Comparison of ENCODE assay signal across 29 mouse cellular contexts in the genomic region with DNA sequence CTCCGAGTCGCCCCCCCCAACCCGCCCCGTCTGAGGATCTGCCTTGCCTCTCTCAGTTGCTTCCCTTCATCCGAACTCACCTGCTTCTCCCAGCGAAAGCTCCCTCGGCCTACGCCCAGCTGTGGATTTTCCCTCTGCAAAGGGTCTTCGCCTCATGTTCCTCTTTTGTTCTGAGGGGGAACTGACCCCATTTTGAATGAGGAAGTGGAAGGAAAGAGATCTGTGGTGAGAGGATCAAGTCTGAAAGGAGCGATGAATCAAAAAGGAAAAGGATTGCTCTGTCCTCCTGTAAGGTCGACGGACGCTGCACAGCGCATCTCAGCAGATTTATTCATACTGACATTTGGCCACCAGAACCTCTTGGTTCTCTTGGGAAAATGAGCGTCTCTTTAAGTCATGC. TPM values are rescaled to one million over a fixed set of nuclear protein-coding genes. Genes with fewer than 3 reads are reported as not detected.
DNase-seq lines count a peak whose midpoint lies in the region; ATAC-seq and TF ChIP-seq lines count a peak whose summit lies in the region.
"Had no signal": no experiment of that assay in that cellular context is flagged by ENCODE, and none has a peak within 500 bp of the region (broad histone marks: within the 10 kb centered on the region; RNA-seq: fewer than 3 reads in every experiment).

No protein-coding gene starts in this region.

- intact Hi-C loops in heart, postnatal 10 days (cut with DNase I), result no loop called here

- peak; percentile 24 for DNase-seq in cerebellum, adult 9-10 months
- no peak for DNase-seq in cerebellum, adult 2 months
- DNase-seq in MEL (ENCODE audit: low read depth, low spot score), result peak; percentile 19
- DNase-seq in adrenal gland, adult 18-20 months (ENCODE audit: low spot score in 2 of 2), result no peak
- no peak for DNase-seq in adrenal gland, postnatal 25 days
- no peak for DNase-seq in heart, postnatal 10 days
- DNase-seq: adrenal gland, adult 2 months; adrenal gland, postnatal 14 days; B cell, adult 2 months; cerebellum, adult 11-12 months; cerebellum, postnatal 10 days; forebrain, postnatal 0 days; gastrocnemius, adult 2 months; gastrocnemius, postnatal 14 days; heart, adult 18-20 months; heart, postnatal 14 days; heart, postnatal 4 days had no signal

- no peak for TF ChIP-seq EP300 in MEL (IDR thresholded peaks at IDR 0.05; ENCODE audit: low read depth in 1 of 2, low read length in 2 of 2)

- H3K9ac ChIP-seq in MEL (ENCODE audit: control insufficient read depth, low read depth, low read length, poor library complexity, severe bottlenecking), result no peak overlapping the region
- H3K9ac ChIP-seq: embryonic facial prominence, embryonic 12.5 days; embryonic facial prominence, embryonic 15.5 days; forebrain, postnatal 0 days; heart, embryonic 12.5 days; heart, embryonic 15.5 days; hindbrain, embryonic 12.5 days; hindbrain, embryonic 15.5 days had no signal

- TF ChIP-seq POLR2A in cerebellum, adult 2 months (IDR thresholded peaks at IDR 0.05; ENCODE audit: borderline replicate concordance, insufficient read depth, low read length), result no peak
- no peak for TF ChIP-seq POLR2A in MEL (IDR thresholded peaks at IDR 0.05; ENCODE audit: control insufficient read depth in 1 of 2, insufficient read depth in 1 of 2, low read depth in 1 of 2, low read length in 2 of 2, poor library complexity in 1 of 2)

- WGBS in cerebellum, adult 2 months, result 85% methylated on average over 15 of the region's 15 CpGs

- H3K4me3 ChIP-seq in cerebellum, adult 2 months (replicated peaks; ENCODE audit: insufficient read depth, low read depth, low read length), result no peak overlapping the region
- H3K4me3 ChIP-seq in MEL (ENCODE audit: control insufficient read depth in 1 of 2, insufficient read depth in 1 of 2, low read depth in 2 of 2, low read length in 2 of 2), result no peak overlapping the region
- H3K4me3 ChIP-seq: embryonic facial prominence, embryonic 12.5 days; embryonic facial prominence, embryonic 15.5 days; gastrocnemius, adult 2 months; heart, embryonic 12.5 days; heart, embryonic 15.5 days; hindbrain, embryonic 12.5 days; hindbrain, embryonic 15.5 days had no signal

- H3K27ac ChIP-seq in cerebellum, adult 2 months (ENCODE audit: insufficient read depth, low read length), result no peak overlapping the region
- no peak overlapping the region for H3K27ac ChIP-seq in MEL (ENCODE audit: control insufficient read depth, low read depth, low read length)
- H3K27ac ChIP-seq: embryonic facial prominence, embryonic 12.5 days; embryonic facial prominence, embryonic 15.5 days; gastrocnemius, adult 2 months; heart, embryonic 15.5 days; hindbrain, embryonic 12.5 days; hindbrain, embryonic 15.5 days had no signal

- H3K36me3 ChIP-seq in MEL (ENCODE audit: control insufficient read depth in 1 of 2, insufficient read depth in 2 of 2, low read length in 2 of 2), result peaks cover 0 to 4% of the 10 kb centered on the region in 2 experiments; a peak in 1 of 4 replicates
- H3K36me3 ChIP-seq: embryonic facial prominence, embryonic 12.5 days; embryonic facial prominence, embryonic 15.5 days; heart, embryonic 12.5 days; heart, embryonic 15.5 days; hindbrain, embryonic 12.5 days; hindbrain, embryonic 15.5 days had no signal

- H3K79me2 ChIP-seq in MEL (ENCODE audit: control insufficient read depth, insufficient read depth, low read length, poor library complexity), result no peaks in the 10 kb centered on the region

- no peak for TF ChIP-seq CTCF in cerebellum, adult 2 months (IDR thresholded peaks at IDR 0.05; ENCODE audit: borderline replicate concordance, insufficient read depth, low read depth, low read length)
- no peak for TF ChIP-seq CTCF in MEL (IDR thresholded peaks at IDR 0.05 in 2 of 3, conservative IDR thresholded peaks at IDR 0.05 in 1 of 3; ENCODE audit: control insufficient read depth in 1 of 3, insufficient read depth in 1 of 3, low read depth in 2 of 3, low read length in 3 of 3, poor library complexity in 1 of 3, severe bottlenecking in 1 of 3)

- ATAC-seq in hematopoietic stem cell, adult 5-6 weeks (replicated peaks in 1 of 2; ENCODE audit: insufficient read depth in 1 of 2, low FRiP score in 2 of 2, low TSS enrichment in 1 of 2, low read depth in 1 of 2, poor library complexity in 2 of 2, severe bottlenecking in 2 of 2), result peak; percentile 38 to 50; a peak in 2 of 4 replicates
- ATAC-seq: forebrain, embryonic 14.5 days; forebrain, postnatal 0 days; intestine, postnatal 0 days; Patski had no signal

- H3K4me1 ChIP-seq in cerebellum, adult 2 months (ENCODE audit: control insufficient read depth, insufficient read depth, low read length), result peaks cover 12% of the 10 kb centered on the region; the same call in 1 of the 2 replicates
- H3K4me1 ChIP-seq in MEL (ENCODE audit: control insufficient read depth in 1 of 2, insufficient read depth in 2 of 2, low read length in 2 of 2), result peaks cover 0 to 7% of the 10 kb centered on the region in 2 experiments; a peak in 2 of 4 replicates
- H3K4me1 ChIP-seq: embryonic facial prominence, embryonic 12.5 days had no signal

- H3K27me3 ChIP-seq in cerebellum, adult 2 months (ENCODE audit: control insufficient read depth, insufficient read depth, low read length), result no peaks in the 10 kb centered on the region
- peaks cover 5 to 11% of the 10 kb centered on the region in 2 experiments for H3K27me3 ChIP-seq in MEL (ENCODE audit: control insufficient read depth in 1 of 2, insufficient read depth in 2 of 2, low read length in 2 of 2)

- no peak for TF ChIP-seq RAD21 in MEL (IDR thresholded peaks at IDR 0.05; ENCODE audit: low read depth, low read length)

- no peaks in the 10 kb centered on the region for H3K9me3 ChIP-seq in MEL (replicated peaks; ENCODE audit: insufficient read depth, low read length)
- H3K9me3 ChIP-seq: embryonic facial prominence, embryonic 12.5 days; embryonic facial prominence, embryonic 15.5 days; heart, embryonic 12.5 days; heart, embryonic 15.5 days; hindbrain, embryonic 12.5 days; hindbrain, embryonic 15.5 days had no signal

TF ChIP-seq in MEL, 35 proteins besides CTCF, POLR2A, EP300 and RAD21 (continues in another document):
- TF ChIP-seq MAX (IDR thresholded peaks at IDR 0.05; ENCODE audit: low read length), result no peak
- no peak for TF ChIP-seq TCF12 (IDR thresholded peaks at IDR 0.05; ENCODE audit: low read depth, low read length)
- no peak for TF ChIP-seq MEF2A (IDR thresholded peaks at IDR 0.05; ENCODE audit: extremely low read depth, insufficient replicate concordance, low read depth, low read length, poor library complexity, severe bottlenecking)
- TF ChIP-seq TBP (IDR thresholded peaks at IDR 0.05; ENCODE audit: low read depth, low read length), result no peak
- no peak for TF ChIP-seq HCFC1 (IDR thresholded peaks at IDR 0.05; ENCODE audit: low read depth, low read length)
- no peak for TF ChIP-seq RCOR1 (IDR thresholded peaks at IDR 0.05; ENCODE audit: low read depth, low read length)
- TF ChIP-seq MAFK (IDR thresholded peaks at IDR 0.05; ENCODE audit: borderline replicate concordance, low read depth, low read length), result no peak
- TF ChIP-seq GATA1 (IDR thresholded peaks at IDR 0.05; ENCODE audit: low read depth, low read length), result no peak
- TF ChIP-seq POLR2AphosphoS5 (IDR thresholded peaks at IDR 0.05; ENCODE audit: borderline replicate concordance, low read depth, low read length), result no peak
- no peak for TF ChIP-seq ZKSCAN1 (IDR thresholded peaks at IDR 0.05; ENCODE audit: low read depth, low read length)
- TF ChIP-seq TAL1 (IDR thresholded peaks at IDR 0.05; ENCODE audit: low read length), result no peak
- TF ChIP-seq NELFE (IDR thresholded peaks at IDR 0.05; ENCODE audit: low read depth, low read length), result no peak
- no peak for TF ChIP-seq BHLHE40 (IDR thresholded peaks at IDR 0.05; ENCODE audit: borderline replicate concordance, low read depth, low read length)
- TF ChIP-seq CHD1 (IDR thresholded peaks at IDR 0.05; ENCODE audit: low read depth, low read length), result no peak
- TF ChIP-seq MAZ (IDR thresholded peaks at IDR 0.05; ENCODE audit: low read depth, low read length), result no peak

RNA-seq across cellular contexts. Expression of gene Kcnj10, which starts 5.2 kb away (rescaled TPM):
- 141 and 174 TPM in 2 replicates for polyA plus RNA-seq in cerebellum, adult 2 months (2012; rRNA removed)
- total RNA-seq in MEL (2012; rRNA removed), result 0.03 and 0.04 TPM in 2 replicates
- under 1 TPM in 1 of 2 experiments, not detected in 1; 0.72 TPM for polyA plus RNA-seq in MEL (2012; ENCODE audit: insufficient read depth in 1 of 2, insufficient read length in 2 of 2, low read depth in 1 of 2, low replicate concordance in 2 of 2, missing spikeins in 1 of 2)
- total RNA-seq in hematopoietic stem cell, adult 5-6 weeks (2017), result 0.38 TPM in 1 of 2 replicates, not detected in the other
- 1 to 10 TPM; 1.3 to 1.5 TPM for total RNA-seq in adrenal gland, adult 18-20 months (2021)
- total RNA-seq in adrenal gland, postnatal 25 days (2021), result 0.39 and 0.48 TPM in 2 replicates
- total RNA-seq in heart, postnatal 10 days (2021), result under 1 TPM; 0.05 to 0.19 TPM
- polyA plus RNA-seq: heart, embryonic 12.5 days had no signal

RNA-seq across cellular contexts. Expression of gene Kcnj9, which starts 6.7 kb away (rescaled TPM):
- polyA plus RNA-seq in cerebellum, adult 2 months (2012; rRNA removed), result 116 and 130 TPM in 2 replicates
- total RNA-seq in MEL (2012; rRNA removed), result not detected in 2 replicates
- under 1 TPM in 1 of 2 experiments, not detected in 1; 0.08 TPM for polyA plus RNA-seq in MEL (2012; ENCODE audit: insufficient read depth in 1 of 2, insufficient read length in 2 of 2, low read depth in 1 of 2, low replicate concordance in 2 of 2, missing spikeins in 1 of 2)
- not detected in 2 replicates for total RNA-seq in hematopoietic stem cell, adult 5-6 weeks (2017)
- total RNA-seq in adrenal gland, adult 18-20 months (2021), result under 1 TPM in 1 of 2 experiments, not detected in 1; 0.22 TPM
- 0.18 TPM in 1 of 2 replicates, not detected in the other for total RNA-seq in adrenal gland, postnatal 25 days (2021)
- total RNA-seq in heart, postnatal 10 days (2021), result not detected
- total RNA-seq: gastrocnemius, adult 2 months; gastrocnemius, postnatal 14 days; gastrocnemius, postnatal 4 days; heart, adult 18-20 months; heart, postnatal 14 days; heart, postnatal 4 days had no signal
- polyA plus RNA-seq: heart, embryonic 12.5 days; heart, embryonic 15.5 days; intestine, embryonic 14.5 days had no signal

RNA-seq across cellular contexts. Expression of gene Atp1a2, which starts 37.9 kb away (rescaled TPM):
- 535 and 584 TPM in 2 replicates for polyA plus RNA-seq in cerebellum, adult 2 months (2012; rRNA removed)
- 0.10 TPM in 1 of 2 replicates, not detected in the other for total RNA-seq in MEL (2012; rRNA removed)
- polyA plus RNA-seq in MEL (2012; ENCODE audit: insufficient read depth in 1 of 2, insufficient read length in 2 of 2, low read depth in 1 of 2, low replicate concordance in 2 of 2, missing spikeins in 1 of 2), result under 1 TPM in 1 of 2 experiments, not detected in 1; 0.04 TPM
- not detected in 2 replicates for total RNA-seq in hematopoietic stem cell, adult 5-6 weeks (2017)
- 100 to 1,000 TPM; 128 to 221 TPM for total RNA-seq in adrenal gland, adult 18-20 months (2021)
- total RNA-seq in adrenal gland, postnatal 25 days (2021), result 110 and 122 TPM in 2 replicates
- 100 to 1,000 TPM; 228 to 235 TPM for total RNA-seq in heart, postnatal 10 days (2021)

RNA-seq across cellular contexts. Expression of gene Pigm, which starts 40.5 kb away (rescaled TPM):
- polyA plus RNA-seq in cerebellum, adult 2 months (2012; rRNA removed), result 7.5 and 7.9 TPM in 2 replicates
- 8.3 and 8.6 TPM in 2 replicates for total RNA-seq in MEL (2012; rRNA removed)
- polyA plus RNA-seq in MEL (2012; ENCODE audit: insufficient read depth in 1 of 2, insufficient read length in 2 of 2, low read depth in 1 of 2, low replicate concordance in 2 of 2, missing spikeins in 1 of 2), result 10 to 100 TPM in 1 of 2 experiments, not detected in 1; 11.3 TPM
- 17.4 and 19.5 TPM in 2 replicates for total RNA-seq in hematopoietic stem cell, adult 5-6 weeks (2017)
- 10 to 100 TPM in 1 of 2 experiments, 1 to 10 TPM in 1; 9.3 to 11.5 TPM for total RNA-seq in adrenal gland, adult 18-20 months (2021)
- 11.8 and 13.1 TPM in 2 replicates for total RNA-seq in adrenal gland, postnatal 25 days (2021)
- total RNA-seq in heart, postnatal 10 days (2021), result 1 to 10 TPM; 9.1 TPM

Comparison
In these comparisons a context has a peak if more than half of its experiments do, and no peak if none do; other contexts are left out.
1. DNase-seq: peak in cerebellum, adult 9-10 months (single experiment) and MEL (single experiment); none in cerebellum, adult 2 months (0 of 2), adrenal gland, adult 18-20 months (0 of 2), adrenal gland, postnatal 25 days (single experiment) and heart, postnatal 10 days (0 of 2).
2. RNA of gene Atp1a2, which starts 37.9 kb away (total RNA-seq): 228 to 235 TPM in heart, postnatal 10 days, 128 to 221 TPM in adrenal gland, adult 18-20 months and 110 to 122 TPM in adrenal gland, postnatal 25 days; 0.10 TPM in MEL and not detected in hematopoietic stem cell, adult 5-6 weeks; every median in the first group is over 10 times any median in the second.